Mouse (Mus musculus) embryo, embryonic 11.5 days (tissue): ENCODE measurements around the gene Rnf144a.

ENCODE experiments used
- DNase-seq: peaks from one replicate; pipeline ENCODE4 v3.0.0-alpha.2; 2012; ENCODE audit warnings: low read depth, low spot score

The Rnf144a gene

GRCm38 (mm10) chr12:26373721-26374120, 41.3 kb downstream of the Rnf144a start:
- DNase-seq: no peak

DNA sequence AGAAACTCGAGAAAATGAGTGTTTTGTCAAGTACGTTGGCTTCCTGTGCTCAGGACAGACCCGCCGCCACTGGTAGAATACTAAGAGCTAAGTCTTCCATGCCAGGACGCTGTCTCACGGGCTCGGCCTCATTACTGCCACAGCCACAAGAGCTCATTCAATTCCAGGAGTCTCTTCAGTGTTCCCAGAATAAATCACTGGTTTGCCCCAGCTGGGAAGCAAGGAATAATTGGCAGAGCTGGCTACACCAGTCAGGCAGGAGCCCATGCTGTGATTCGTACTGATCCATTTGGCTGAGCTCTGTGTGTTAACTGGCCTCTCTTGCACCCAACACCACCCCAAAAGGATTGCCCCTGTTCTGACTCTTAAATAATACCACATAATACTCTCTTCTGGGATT, 45.0 kb downstream of the Rnf144a start:
- no peak for DNase-seq

DNA sequence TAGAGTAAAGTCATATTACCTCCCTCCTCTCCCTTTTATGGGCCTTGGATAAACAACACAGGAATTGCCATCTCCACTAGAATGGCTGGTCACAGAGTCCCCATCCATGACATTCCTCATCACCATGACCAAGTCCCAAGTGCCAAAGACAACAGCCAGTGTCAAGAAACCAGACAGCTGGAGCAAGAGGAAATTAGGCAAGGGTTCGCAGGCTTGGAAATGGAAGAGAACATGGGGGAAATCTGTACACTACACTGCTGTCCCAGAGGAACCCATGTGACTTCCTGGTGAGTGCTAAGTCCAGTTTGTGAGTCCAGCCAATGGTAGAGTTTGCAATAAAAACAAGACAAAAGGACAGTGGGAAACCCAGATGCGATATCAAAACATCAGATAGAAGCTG, 47.7 kb downstream of the Rnf144a start:
- no peak for DNase-seq

- no peak for DNase-seq
These were observed 48.7 kb downstream of the Rnf144a start for GRCm38 (mm10) chr12:26366372-26366771.

- DNase-seq: no peak
These were observed 49.3 kb downstream of the Rnf144a start for GRCm38 (mm10) chr12:26365531-26366315.

- no peak for DNase-seq
These were observed 50.2 kb downstream of the Rnf144a start for GRCm38 (mm10) chr12:26364822-26365221.

DNA sequence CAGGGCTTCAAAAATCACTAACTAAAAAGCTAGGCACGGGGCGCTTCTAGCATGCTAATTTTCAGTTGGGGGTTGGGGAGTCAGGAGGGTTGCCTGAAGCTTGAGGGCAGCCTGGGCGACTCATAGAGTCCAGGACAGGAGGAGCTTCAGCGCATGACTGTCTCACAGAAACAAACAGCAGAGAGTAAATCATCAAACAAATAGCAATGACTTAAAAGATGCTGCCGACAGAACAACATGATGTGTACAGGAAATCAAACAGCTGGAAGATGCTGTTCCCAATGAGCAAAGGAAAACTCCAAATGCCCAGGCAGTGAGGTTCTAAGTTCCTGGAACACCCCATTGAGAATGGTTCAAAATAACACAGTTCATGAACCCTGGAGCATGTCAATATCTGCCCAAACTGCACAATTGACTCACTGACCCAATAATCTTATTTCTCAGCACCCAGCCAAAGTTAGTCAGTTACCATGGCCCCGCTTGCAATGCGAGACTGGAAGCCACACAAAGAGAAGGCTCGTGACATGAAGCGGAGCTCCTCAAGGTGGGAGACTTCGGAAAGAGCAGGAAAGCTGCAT, 54.0 kb downstream of the Rnf144a start:
- no peak for DNase-seq

GRCm38 (mm10) chr12:26359817-26360216, 55.2 kb downstream of the Rnf144a start:
- no peak for DNase-seq

GRCm38 (mm10) chr12:26359241-26359640, 55.8 kb downstream of the Rnf144a start:
- no peak for DNase-seq

GRCm38 (mm10) chr12:26357246-26357645, 57.8 kb downstream of the Rnf144a start:
- no peak for DNase-seq

DNA sequence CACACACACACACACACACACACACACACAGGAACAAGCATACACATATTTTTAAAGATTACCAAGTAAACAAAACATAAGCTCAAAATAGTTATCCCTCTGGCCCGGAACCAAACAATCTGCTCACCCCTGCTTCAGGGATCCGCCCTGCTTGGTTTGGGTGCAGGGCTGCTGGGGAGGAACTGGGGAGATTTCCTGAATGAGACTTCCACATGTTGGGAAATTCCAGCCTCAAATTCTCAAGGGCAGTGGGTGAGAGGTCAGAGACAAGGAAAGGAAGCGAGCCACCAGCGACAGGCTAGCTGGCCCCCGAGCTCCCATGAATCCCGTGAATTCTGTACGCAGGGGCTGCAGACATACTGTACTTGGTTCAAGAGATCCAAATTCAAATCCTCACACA, 58.9 kb downstream of the Rnf144a start:
- DNase-seq: peak; percentile 3

DNA sequence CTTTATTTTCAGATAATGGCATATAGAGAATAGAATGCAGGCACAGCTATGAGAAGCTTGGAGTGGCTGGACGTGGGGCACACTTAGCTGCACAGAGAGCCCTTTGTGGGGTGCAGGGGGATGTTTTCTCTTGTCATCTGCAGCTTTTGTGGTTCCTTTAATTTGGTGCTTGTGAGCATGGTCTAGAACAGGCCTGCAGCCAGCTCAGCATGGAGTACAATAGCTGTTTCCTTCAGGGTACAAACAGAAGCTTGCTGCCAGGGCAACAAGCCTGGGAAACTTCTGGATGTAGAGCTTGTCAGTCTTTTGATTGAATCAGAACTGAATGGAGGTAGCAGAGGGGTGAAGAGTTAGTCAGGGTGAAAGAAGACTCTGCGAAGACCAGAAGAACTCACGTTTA, 63.7 kb downstream of the Rnf144a start:
- no peak for DNase-seq

- no peak for DNase-seq
These were observed 70.6 kb downstream of the Rnf144a start for GRCm38 (mm10) chr12:26344408-26344807.

DNA sequence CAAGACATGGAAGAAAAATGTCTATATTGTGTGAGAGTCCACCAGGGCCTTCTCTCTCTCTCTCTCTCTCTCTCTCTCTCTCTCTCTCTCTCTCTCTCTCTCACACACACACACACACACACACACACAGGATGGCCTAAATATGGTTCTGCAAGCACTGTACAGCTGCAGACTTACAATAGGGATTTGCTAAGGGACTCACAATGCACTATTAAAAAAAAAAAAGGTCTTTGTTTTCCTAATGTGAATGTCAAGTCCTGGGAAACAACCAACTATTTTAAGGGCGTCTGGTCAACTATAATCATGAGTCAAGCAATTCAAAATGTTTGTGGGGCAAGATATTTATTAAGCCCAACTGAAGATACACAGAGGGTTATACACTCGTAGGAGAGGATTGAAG, 71.9 kb downstream of the Rnf144a start:
- no peak for DNase-seq

- no peak for DNase-seq
These were observed 72.4 kb downstream of the Rnf144a start for GRCm38 (mm10) chr12:26342663-26343062.

DNA sequence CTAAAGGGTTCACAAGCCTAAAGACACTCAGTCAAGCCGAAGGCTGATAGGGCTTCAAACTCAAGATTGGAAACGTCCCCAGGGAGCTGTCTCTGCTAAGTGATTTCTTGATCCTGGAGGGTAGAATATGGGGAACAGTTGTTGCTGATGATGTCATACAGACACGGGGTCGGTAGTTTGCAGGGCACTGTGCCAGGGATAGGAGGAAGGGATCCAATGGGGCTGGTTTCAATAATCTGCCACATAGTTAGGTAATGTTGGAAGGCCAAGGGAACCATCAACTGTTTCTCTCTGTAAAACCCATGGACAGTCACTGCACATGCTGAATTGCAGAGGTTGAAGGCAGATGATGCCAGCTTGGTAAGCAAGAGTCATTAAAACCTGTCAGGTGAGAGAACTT, 73.0 kb downstream of the Rnf144a start:
- no peak for DNase-seq

DNA sequence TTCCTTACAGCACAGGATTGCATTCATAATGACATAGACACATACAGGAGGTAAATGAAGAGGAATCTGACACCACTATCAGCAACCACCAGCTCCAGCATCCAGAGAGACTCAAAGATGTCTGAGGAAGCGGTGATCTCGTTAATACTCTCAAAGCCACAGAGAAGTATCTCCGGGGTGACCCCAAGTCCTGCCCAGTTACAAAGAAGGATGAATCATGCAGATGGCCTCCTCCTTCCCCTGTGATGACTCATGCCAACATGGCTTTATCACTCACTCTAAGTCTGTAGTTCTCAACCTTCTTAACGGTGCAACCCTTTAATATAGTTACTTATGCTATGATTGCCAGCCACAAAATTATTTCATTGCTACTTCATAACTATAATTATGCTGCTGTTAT, 74.4 kb downstream of the Rnf144a start:
- no peak for DNase-seq

GRCm38 (mm10) chr12:26339886-26340285, 75.2 kb downstream of the Rnf144a start:
- DNase-seq: no peak

DNA sequence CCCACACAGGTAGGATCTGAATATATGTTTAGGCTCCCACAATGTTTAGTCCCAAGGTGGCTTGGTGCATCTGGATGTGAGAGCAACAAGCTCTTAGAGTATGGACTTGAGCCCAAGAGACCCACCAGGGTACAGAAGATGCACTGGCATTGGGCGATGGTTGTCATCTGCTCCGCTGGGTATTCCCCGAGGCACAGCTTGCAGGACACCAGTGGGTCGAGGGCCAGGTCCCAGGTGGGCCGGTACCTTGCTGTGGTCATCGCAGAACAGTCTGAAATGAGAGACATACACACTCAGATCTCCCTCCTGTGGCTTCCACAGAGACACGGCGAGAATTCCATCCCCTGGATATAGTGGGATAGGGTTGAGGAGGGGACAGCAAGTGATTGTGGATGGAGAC, 75.9 kb downstream of the Rnf144a start:
- no peak for DNase-seq

GRCm38 (mm10) chr12:26333678-26334077, 81.4 kb downstream of the Rnf144a start:
- no peak for DNase-seq

DNA sequence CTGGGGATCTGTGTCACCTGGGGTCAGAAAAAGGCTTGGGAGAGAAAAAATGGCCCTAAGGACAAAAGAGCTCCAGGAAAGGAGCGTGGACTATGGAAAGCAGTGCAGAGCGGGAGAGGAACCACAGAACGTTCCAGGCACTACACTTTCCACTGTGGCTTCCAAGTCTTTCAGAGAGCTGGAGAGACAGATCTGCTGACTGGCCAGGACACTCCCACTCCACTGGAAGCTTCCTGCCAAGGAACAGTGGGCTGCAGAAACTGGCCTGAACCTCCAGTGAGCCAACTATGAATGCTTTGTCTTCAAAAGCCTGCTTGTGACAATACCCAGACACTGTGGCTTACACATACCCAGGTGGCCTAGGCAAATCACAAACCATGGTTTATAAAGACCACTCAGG, 84.0 kb downstream of the Rnf144a start:
- DNase-seq: no peak

- DNase-seq: no peak
These were observed 85.3 kb downstream of the Rnf144a start for GRCm38 (mm10) chr12:26329756-26330155.

GRCm38 (mm10) chr12:26329031-26329675, 85.9 kb downstream of the Rnf144a start:
- DNase-seq: no peak
